Mouse (Mus musculus): Measurements from ENCODE around the gene Arhgef3.

Gene Arhgef3

GRCm38 (mm10) chr14:27164639-27165038 lies 49.9 kb downstream of the Arhgef3 start:
- DNase-seq (ENCODE audit: low spot score) = no peak

GRCm38 (mm10) chr14:27166751-27167150 lies 52.1 kb downstream of the Arhgef3 start:
- DNase-seq (ENCODE audit: low spot score) = peak; percentile 72

GRCm38 (mm10) chr14:27167177-27167576 lies 52.5 kb downstream of the Arhgef3 start:
- no peak for DNase-seq (ENCODE audit: low spot score)

GRCm38 (mm10) chr14:27168387-27168786 lies 53.7 kb downstream of the Arhgef3 start:
- no peak for DNase-seq (ENCODE audit: low spot score)

- DNase-seq (ENCODE audit: low spot score) = no peak
Observed at GRCm38 (mm10) chr14:27169287-27169686, 54.6 kb downstream of the Arhgef3 start.

GRCm38 (mm10) chr14:27170421-27170820 lies 55.7 kb downstream of the Arhgef3 start:
- DNase-seq (ENCODE audit: low spot score) = no peak

GRCm38 (mm10) chr14:27171175-27171830 lies 56.6 kb downstream of the Arhgef3 start:
- no peak for DNase-seq (ENCODE audit: low spot score)

- no peak for DNase-seq (ENCODE audit: low spot score)
Observed at GRCm38 (mm10) chr14:27173178-27173803, 58.6 kb downstream of the Arhgef3 start.

GRCm38 (mm10) chr14:27174188-27174786 lies 59.6 kb downstream of the Arhgef3 start:
- no peak for DNase-seq (ENCODE audit: low spot score)

GRCm38 (mm10) chr14:27174831-27175301 lies 60.2 kb downstream of the Arhgef3 start:
- DNase-seq (ENCODE audit: low spot score) = no peak

- DNase-seq (ENCODE audit: low spot score) = no peak
Observed at GRCm38 (mm10) chr14:27175343-27175742, 60.6 kb downstream of the Arhgef3 start.

- DNase-seq (ENCODE audit: low spot score) = no peak
Observed at GRCm38 (mm10) chr14:27177800-27178559, 63.3 kb downstream of the Arhgef3 start.

- DNase-seq (ENCODE audit: low spot score) = peak; percentile 87
Observed at GRCm38 (mm10) chr14:27178560-27178920, 63.8 kb downstream of the Arhgef3 start.

- no peak for DNase-seq (ENCODE audit: low spot score)
Observed at GRCm38 (mm10) chr14:27179771-27180170, 65.1 kb downstream of the Arhgef3 start.

- DNase-seq (ENCODE audit: low spot score) = no peak
Observed at GRCm38 (mm10) chr14:27182059-27182458, 67.4 kb downstream of the Arhgef3 start.

- DNase-seq (ENCODE audit: low spot score) = no peak
Observed at GRCm38 (mm10) chr14:27182646-27183438, 68.1 kb downstream of the Arhgef3 start.

- peak; percentile 87 for DNase-seq (ENCODE audit: low spot score)
Observed at GRCm38 (mm10) chr14:27183501-27184230, 69.0 kb downstream of the Arhgef3 start.

- no peak for DNase-seq (ENCODE audit: low spot score)
Observed at GRCm38 (mm10) chr14:27185902-27186301, 71.2 kb downstream of the Arhgef3 start.

- DNase-seq (ENCODE audit: low spot score) = no peak
Observed at GRCm38 (mm10) chr14:27186596-27186995, 71.9 kb downstream of the Arhgef3 start.

GRCm38 (mm10) chr14:27187025-27187424 lies 72.3 kb downstream of the Arhgef3 start:
- DNase-seq (ENCODE audit: low spot score) = peak; percentile 88

GRCm38 (mm10) chr14:27187885-27188284 lies 73.2 kb downstream of the Arhgef3 start:
- no peak for DNase-seq (ENCODE audit: low spot score)

Data from testis, postnatal 10 days (tissue).